Mouse (Mus musculus): ENCODE results near the gene Anapc7. TPM values are rescaled to one million over a fixed set of nuclear protein-coding genes. Genes with fewer than 3 reads are reported as not detected.

Gene Anapc7
- total and polyA plus RNA-seq, 2 experiments from 2014 or later = 33.0 to 42.0 TPM

- no peaks in the 10 kb centered on the region for H3K4me1 ChIP-seq (ENCODE audit: insufficient read depth)
- 92% methylated on average over 19 of the region's 19 CpGs for whole genome bisulfite sequencing
- no peak for TF ChIP-seq CTCF (IDR thresholded peaks at IDR 0.05; ENCODE audit: low read depth)
- no peak overlapping the region for H3K9ac ChIP-seq
- no peaks in the 10 kb centered on the region for H3K9me3 ChIP-seq (ENCODE audit: low read length)
- H3K27me3 ChIP-seq (ENCODE audit: insufficient read depth, low read length) = no peaks in the 10 kb centered on the region
- H3K4me3 ChIP-seq (ENCODE audit: low read depth, low read length) = no peak overlapping the region
- ATAC-seq (no peak), DNase-seq (no peak)
- no peak overlapping the region for H3K4me2 ChIP-seq (ENCODE audit: low read depth)
- H3K27ac ChIP-seq (ENCODE audit: low read depth, low read length) = no peak overlapping the region
- peaks cover 90% of the 10 kb centered on the region for H3K36me3 ChIP-seq (ENCODE audit: insufficient read depth)
Observed at GRCm38 (mm10) chr5:122439400-122440094, 18.1 kb downstream of the Anapc7 start.

GRCm38 (mm10) chr5:122440095-122440630 lies 18.7 kb downstream of the Anapc7 start:
- peaks cover 95% of the 10 kb centered on the region for H3K36me3 ChIP-seq (ENCODE audit: insufficient read depth)
- 94% methylated on average over 12 of the region's 12 CpGs for WGBS
- H3K9me3 ChIP-seq (ENCODE audit: low read length) = no peaks in the 10 kb centered on the region
- H3K9ac ChIP-seq = no peak overlapping the region
- no peaks in the 10 kb centered on the region for H3K27me3 ChIP-seq (ENCODE audit: insufficient read depth, low read length)
- no peak overlapping the region for H3K4me3 ChIP-seq (ENCODE audit: low read depth, low read length)
- no peak overlapping the region for H3K27ac ChIP-seq (ENCODE audit: low read depth, low read length)
- no peak for ATAC-seq
- TF ChIP-seq CTCF (IDR thresholded peaks at IDR 0.05; ENCODE audit: low read depth) = no peak
- no peak overlapping the region for H3K4me2 ChIP-seq (ENCODE audit: low read depth)
- DNase-seq = no peak
- H3K4me1 ChIP-seq (ENCODE audit: insufficient read depth) = no peaks in the 10 kb centered on the region

GRCm38 (mm10) chr5:122444492-122444891 lies 23.0 kb downstream of the Anapc7 start:
- Histone ChIP-seq H3K4me2 (ENCODE audit: low read depth) (no peak overlapping the region), H3K27me3 (ENCODE audit: insufficient read depth, low read length) (no peaks in the 10 kb centered on the region), H3K9me3 (ENCODE audit: low read length) (no peaks in the 10 kb centered on the region), H3K4me1 (ENCODE audit: insufficient read depth) (no peaks in the 10 kb centered on the region), H3K4me3 (ENCODE audit: low read depth, low read length) (no peak overlapping the region), H3K9ac (no peak overlapping the region), H3K27ac (ENCODE audit: low read depth, low read length) (no peak overlapping the region), H3K36me3 (ENCODE audit: insufficient read depth) (peaks cover 74% of the 10 kb centered on the region)
- no peak for ATAC-seq
- 94% methylated on average over 10 of the region's 10 CpGs for WGBS
- DNase-seq = no peak
- TF ChIP-seq CTCF (IDR thresholded peaks at IDR 0.05; ENCODE audit: low read depth) = no peak

GRCm38 (mm10) chr5:122445051-122445610 lies 23.6 kb downstream of the Anapc7 start:
- WGBS = 90% methylated on average over 11 of the region's 11 CpGs
- peaks cover 68% of the 10 kb centered on the region for H3K36me3 ChIP-seq (ENCODE audit: insufficient read depth)

GRCm38 (mm10) chr5:122447857-122448256 lies 26.4 kb downstream of the Anapc7 start:
- no peak for TF ChIP-seq CTCF (IDR thresholded peaks at IDR 0.05; ENCODE audit: low read depth)
- no peak for DNase-seq
- Histone ChIP-seq H3K4me1 (ENCODE audit: insufficient read depth) (no peaks in the 10 kb centered on the region), H3K4me3 (ENCODE audit: low read depth, low read length) (no peak overlapping the region), H3K27ac (ENCODE audit: low read depth, low read length) (no peak overlapping the region), H3K27me3 (ENCODE audit: insufficient read depth, low read length) (no peaks in the 10 kb centered on the region), H3K9me3 (ENCODE audit: low read length) (no peaks in the 10 kb centered on the region), H3K36me3 (ENCODE audit: insufficient read depth) (peaks cover 49% of the 10 kb centered on the region), H3K4me2 (ENCODE audit: low read depth) (no peak overlapping the region), H3K9ac (no peak overlapping the region)
- WGBS = 81% methylated on average over 8 of the region's 8 CpGs
- peak; percentile 56 for ATAC-seq

More at GRCm38 (mm10) chr5:122445051-122445610, 23.6 kb downstream of the Anapc7 start:
- TF ChIP-seq CTCF (IDR thresholded peaks at IDR 0.05; ENCODE audit: low read depth) = no peak
- H3K4me3 ChIP-seq (ENCODE audit: low read depth, low read length) = no peak overlapping the region
- no peaks in the 10 kb centered on the region for H3K4me1 ChIP-seq (ENCODE audit: insufficient read depth)
- no peak overlapping the region for H3K4me2 ChIP-seq (ENCODE audit: low read depth)
- H3K9ac ChIP-seq = no peak overlapping the region
- H3K27ac ChIP-seq (ENCODE audit: low read depth, low read length) = no peak overlapping the region
- H3K27me3 ChIP-seq (ENCODE audit: insufficient read depth, low read length) = no peaks in the 10 kb centered on the region
- no peaks in the 10 kb centered on the region for H3K9me3 ChIP-seq (ENCODE audit: low read length)
- ATAC-seq (no peak), DNase-seq (no peak)

GRCm38 (mm10) chr5:122448869-122449268 lies 27.4 kb downstream of the Anapc7 start:
- H3K36me3 ChIP-seq (ENCODE audit: insufficient read depth) = peaks cover 50% of the 10 kb centered on the region
- H3K27ac ChIP-seq (ENCODE audit: low read depth, low read length) = no peak overlapping the region
- ATAC-seq (no peak), DNase-seq (no peak)
- H3K9me3 ChIP-seq (ENCODE audit: low read length) = no peaks in the 10 kb centered on the region
- H3K4me3 ChIP-seq (ENCODE audit: low read depth, low read length) = no peak overlapping the region
- no peak overlapping the region for H3K9ac ChIP-seq
- WGBS = 86% methylated on average over 5 of the region's 5 CpGs
- H3K4me1 ChIP-seq (ENCODE audit: insufficient read depth) = no peaks in the 10 kb centered on the region
- H3K27me3 ChIP-seq (ENCODE audit: insufficient read depth, low read length) = no peaks in the 10 kb centered on the region
- TF ChIP-seq CTCF (IDR thresholded peaks at IDR 0.05; ENCODE audit: low read depth) = no peak
- H3K4me2 ChIP-seq (ENCODE audit: low read depth) = no peak overlapping the region

- Histone ChIP-seq H3K36me3 (ENCODE audit: insufficient read depth) (peaks cover 51% of the 10 kb centered on the region), H3K27me3 (ENCODE audit: insufficient read depth, low read length) (no peaks in the 10 kb centered on the region), H3K9me3 (ENCODE audit: low read length) (no peaks in the 10 kb centered on the region), H3K4me3 (ENCODE audit: low read depth, low read length) (no peak overlapping the region), H3K9ac (no peak overlapping the region), H3K4me2 (ENCODE audit: low read depth) (no peak overlapping the region), H3K4me1 (ENCODE audit: insufficient read depth) (no peaks in the 10 kb centered on the region), H3K27ac (ENCODE audit: low read depth, low read length) (no peak overlapping the region)
- ATAC-seq (no peak), DNase-seq (no peak)
- no peak for TF ChIP-seq CTCF (IDR thresholded peaks at IDR 0.05; ENCODE audit: low read depth)
- WGBS = 41% methylated on average over 7 of the region's 7 CpGs
Observed at GRCm38 (mm10) chr5:122449946-122450345, 28.5 kb downstream of the Anapc7 start.

Data from forebrain, postnatal 0 days (tissue).